Mouse (Mus musculus) small intestine, adult 2 months (tissue): ENCODE results near the gene Acpp.

ENCODE experiments used
- CTCF ChIP-seq: fragments of 200-500 bp; IDR thresholded peaks from 2 replicates; pipeline ENCODE4 v1.5.1; 2012; ENCODE audit warnings: low read depth, mild to moderate bottlenecking, control low read depth, inconsistent platforms, low read length, moderate library complexity, mixed read lengths; ENCODE audit not compliant: insufficient replicate concordance, insufficient read length; ENCODE audit errors: extremely low read depth
- POLR2A ChIP-seq: fragments of 200-500 bp; IDR thresholded peaks from 2 replicates; pipeline ENCODE4 v1.6.1; 2012; ENCODE audit warnings: low read depth, mild to moderate bottlenecking, control low read depth, inconsistent platforms, low read length, moderate library complexity

GRCm38 (mm10) chr9:104344136-104344535, 6.6 kb upstream of the Acpp start:
- TF ChIP-seq CTCF (no peak), POLR2A (no peak)
